Mouse (Mus musculus): ENCODE results near the gene Faf1. TPM values are rescaled to one million over a fixed set of nuclear protein-coding genes. Genes with fewer than 3 reads are reported as not detected.
A peak's percentile ranks its signal among the peaks of the same experiment; 100 is the strongest.

The Faf1 gene
- polyA plus RNA-seq, 1 experiment from 2014 or later = 20.8 TPM

DNA sequence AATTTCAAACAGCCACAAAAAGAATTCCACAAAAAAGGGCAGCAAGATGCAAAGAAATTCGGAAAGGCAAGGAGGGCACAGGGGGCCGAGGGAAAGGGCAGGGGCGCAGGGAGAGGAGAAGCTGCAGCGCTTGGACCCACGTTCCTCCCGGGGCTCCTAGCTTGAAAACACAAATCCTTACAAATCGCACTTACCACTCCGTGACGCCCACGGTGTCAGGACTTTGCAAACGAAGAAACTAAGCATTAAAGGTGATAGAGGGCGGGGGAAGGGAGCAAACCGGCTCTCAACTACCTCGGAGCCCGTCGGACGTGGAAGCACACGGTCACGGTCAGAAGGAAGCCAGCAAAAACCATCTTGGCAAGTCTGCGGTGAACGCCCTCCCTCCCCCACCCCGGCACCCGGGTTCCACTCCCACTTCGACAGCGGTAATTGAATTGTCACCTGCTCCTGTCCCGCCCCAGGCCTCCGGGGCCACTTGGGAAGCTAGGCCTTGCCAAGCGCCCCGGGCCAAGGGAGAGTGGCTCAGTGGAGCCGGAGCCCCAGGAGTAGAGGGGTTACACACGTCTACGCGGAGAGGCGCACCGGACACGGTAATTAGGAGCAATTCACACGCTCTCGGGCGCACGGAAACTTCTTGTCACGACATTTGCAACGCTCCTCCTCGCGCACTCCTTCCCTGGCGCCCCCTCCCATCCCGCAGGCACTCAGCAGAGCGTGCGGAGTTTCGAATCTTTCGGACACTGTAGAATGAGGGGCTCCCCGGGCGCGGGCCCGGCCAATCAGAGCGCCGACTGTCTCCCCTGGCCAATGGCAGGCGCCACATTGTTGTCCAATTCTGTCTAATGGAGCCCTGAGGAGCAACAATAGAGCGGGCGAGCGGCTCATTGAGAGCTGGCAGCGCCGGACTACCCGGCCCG lies 301.0 kb downstream of the Faf1 start, which contains the start of gene Dmrta2:
Gene Dmrta2, plus strand, starts transcription at position 906 of the 920 bp plus-strand sequence.
- no peak within 1 kb of the TSS for H3K9ac ChIP-seq (ENCODE audit: low read length)
- no peaks in the 10 kb centered on the region for H3K36me3 ChIP-seq (ENCODE audit: control insufficient read depth, insufficient read depth, low read length)
- no peaks in the 10 kb centered on the region for H3K9me3 ChIP-seq (ENCODE audit: control insufficient read depth, low read length)
- WGBS = under 1% methylated on average over 63 of the region's 64 CpGs
- no peak within 1 kb of the TSS for H3K27ac ChIP-seq (replicated peaks)
- peak within 1 kb of the TSS; percentile 54 for H3K4me2 ChIP-seq (replicated peaks; ENCODE audit: low read depth)
- peaks cover 55% of the 10 kb centered on the region for H3K27me3 ChIP-seq (ENCODE audit: control insufficient read depth, insufficient read depth, low read length)
- DNase-seq (ENCODE audit: low spot score) (peak; percentile 18), ATAC-seq (ENCODE audit: low FRiP score, low TSS enrichment) (peak; percentile 25)
- TF ChIP-seq EP300 (optimal IDR thresholded peaks at IDR 0.05) (no peak), CTCF (IDR thresholded peaks at IDR 0.05; ENCODE audit: low read depth) (no peak)
- no peaks in the 10 kb centered on the region; the same call in 1 of the 2 replicates for H3K4me1 ChIP-seq (replicated peaks; ENCODE audit: control insufficient read depth, insufficient read depth)
- peak within 1 kb of the TSS; percentile 34 for H3K4me3 ChIP-seq (ENCODE audit: low read depth, low read length)

DNA sequence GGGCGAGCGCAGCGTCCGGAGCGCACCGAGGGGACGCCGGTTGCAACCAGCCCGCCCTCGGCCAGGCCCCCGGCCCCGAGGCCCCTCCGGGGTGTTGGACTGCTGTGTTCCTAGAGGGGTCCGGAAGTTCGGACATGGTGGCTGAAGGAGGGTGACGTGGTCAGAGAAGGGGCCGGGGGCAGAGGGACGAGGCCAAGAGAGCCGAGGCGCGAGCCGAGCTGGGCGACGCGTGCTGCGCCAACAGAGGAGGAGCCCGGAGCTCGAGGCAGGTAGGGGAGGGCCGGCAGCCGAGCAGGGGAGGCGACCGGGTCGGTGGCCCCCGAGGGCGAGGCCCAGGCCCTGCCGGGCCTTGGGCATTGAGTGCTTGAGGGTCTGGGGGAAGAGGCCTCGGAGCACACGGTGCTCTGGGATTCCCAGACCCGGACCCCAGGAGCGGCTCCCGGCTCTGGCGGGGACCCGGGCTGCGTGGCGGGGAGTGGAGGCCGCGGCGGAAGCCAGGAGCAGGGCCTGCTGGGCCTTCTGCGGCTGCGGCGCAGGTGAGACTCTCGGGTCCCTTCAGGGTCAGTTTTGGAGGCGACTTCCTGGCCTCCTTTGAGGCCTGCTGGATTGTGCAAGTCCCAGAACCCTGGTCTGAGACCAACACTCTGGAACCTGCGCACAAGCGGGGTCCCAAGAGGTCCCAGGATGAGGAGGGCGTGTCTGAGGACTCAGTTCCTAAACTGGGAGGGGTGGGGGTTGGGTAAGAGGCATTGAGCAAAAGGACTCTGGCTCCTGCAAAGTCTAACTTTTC lies 301.9 kb downstream of the Faf1 start:
- 2% methylated on average over 47 of the region's 56 CpGs for WGBS
- H3K9ac ChIP-seq (ENCODE audit: low read length) = no peak overlapping the region
- no peaks in the 10 kb centered on the region for H3K9me3 ChIP-seq (ENCODE audit: control insufficient read depth, low read length)
- peaks cover 58% of the 10 kb centered on the region for H3K27me3 ChIP-seq (ENCODE audit: control insufficient read depth, insufficient read depth, low read length)
- no peaks in the 10 kb centered on the region for H3K36me3 ChIP-seq (ENCODE audit: control insufficient read depth, insufficient read depth, low read length)
- peak; percentile 48 for ATAC-seq (ENCODE audit: low FRiP score, low TSS enrichment)
- TF ChIP-seq EP300 (optimal IDR thresholded peaks at IDR 0.05) (no peak), CTCF (IDR thresholded peaks at IDR 0.05; ENCODE audit: low read depth) (no peak)
- H3K4me2 ChIP-seq (replicated peaks; ENCODE audit: low read depth) = peak overlapping the region; percentile 54
- no peak overlapping the region for H3K27ac ChIP-seq (replicated peaks)
- no peaks in the 10 kb centered on the region; the same call in 1 of the 2 replicates for H3K4me1 ChIP-seq (replicated peaks; ENCODE audit: control insufficient read depth, insufficient read depth)
- peak overlapping the region; percentile 34 for H3K4me3 ChIP-seq (ENCODE audit: low read depth, low read length)
- peak; percentile 15 for DNase-seq (ENCODE audit: low spot score)

GRCm38 (mm10) chr4:109978858-109979340 lies 302.5 kb downstream of the Faf1 start:
- Histone ChIP-seq H3K9ac (ENCODE audit: low read length) (no peak overlapping the region), H3K4me3 (ENCODE audit: low read depth, low read length) (no peak overlapping the region; the same call in 1 of the 2 replicates)
- WGBS = 7% methylated on average over 9 of the region's 9 CpGs

GRCm38 (mm10) chr4:109979461-109980320 lies 303.3 kb downstream of the Faf1 start:
- 0 out of 2 replicates have a peak overlapping the region, but pooled peaks have one; percentile 8 for H3K4me2 ChIP-seq (replicated peaks; ENCODE audit: low read depth)
- WGBS = 3% methylated on average over 63 of the region's 66 CpGs
- H3K4me1 ChIP-seq (replicated peaks; ENCODE audit: control insufficient read depth, insufficient read depth) = no peaks in the 10 kb centered on the region; the same call in 1 of the 2 replicates
- peaks cover 56% of the 10 kb centered on the region for H3K27me3 ChIP-seq (ENCODE audit: control insufficient read depth, insufficient read depth, low read length)
- no peaks in the 10 kb centered on the region for H3K9me3 ChIP-seq (ENCODE audit: control insufficient read depth, low read length)
- ATAC-seq (ENCODE audit: low FRiP score, low TSS enrichment) = no peak
- H3K4me3 ChIP-seq (ENCODE audit: low read depth, low read length) = peak overlapping the region; percentile 13
- DNase-seq (ENCODE audit: low spot score) = peak; percentile 26
- TF ChIP-seq CTCF (IDR thresholded peaks at IDR 0.05; ENCODE audit: low read depth) = no peak
- TF ChIP-seq EP300 (optimal IDR thresholded peaks at IDR 0.05) = no peak
- no peak overlapping the region for H3K9ac ChIP-seq (ENCODE audit: low read length)
- H3K27ac ChIP-seq (replicated peaks) = no peak overlapping the region
- H3K36me3 ChIP-seq (ENCODE audit: control insufficient read depth, insufficient read depth, low read length) = no peaks in the 10 kb centered on the region

More at GRCm38 (mm10) chr4:109978858-109979340, 302.5 kb downstream of the Faf1 start:
- Histone ChIP-seq H3K9me3 (ENCODE audit: control insufficient read depth, low read length) (no peaks in the 10 kb centered on the region), H3K4me2 (replicated peaks; ENCODE audit: low read depth) (no peak overlapping the region), H3K27ac (replicated peaks) (no peak overlapping the region), H3K27me3 (ENCODE audit: control insufficient read depth, insufficient read depth, low read length) (peaks cover 59% of the 10 kb centered on the region), H3K36me3 (ENCODE audit: control insufficient read depth, insufficient read depth, low read length) (no peaks in the 10 kb centered on the region), H3K4me1 (replicated peaks; ENCODE audit: control insufficient read depth, insufficient read depth) (no peaks in the 10 kb centered on the region; the same call in 1 of the 2 replicates)
- DNase-seq (ENCODE audit: low spot score) = no peak
- no peak for ATAC-seq (ENCODE audit: low FRiP score, low TSS enrichment)
- TF ChIP-seq CTCF (IDR thresholded peaks at IDR 0.05; ENCODE audit: low read depth) (no peak), EP300 (optimal IDR thresholded peaks at IDR 0.05) (no peak)
